Mouse (Mus musculus) ES-E14 (cell line): Measurements from ENCODE around the gene Ndufs8. TPM values are rescaled to one million over a fixed set of nuclear protein-coding genes. Genes with fewer than 3 reads are reported as not detected.

Experiments
- DNase-seq: peaks from one replicate; pipeline ENCODE4 v3.0.0-alpha.2; 2013; ENCODE audit warnings: low read depth, low spot score
- H3K27ac ChIP-seq: 2 replicates; pipeline ENCODE4 v1.5.1; 2012; ENCODE audit warnings: low read depth, mild to moderate bottlenecking, low read length, moderate library complexity, mixed read lengths; ENCODE audit not compliant: poor library complexity, insufficient read depth, severe bottlenecking
- H3K36me3 ChIP-seq: 2 replicates; pipeline ENCODE4 v1.6.1; 2012; ENCODE audit warnings: mild to moderate bottlenecking, low read length, moderate library complexity, mixed read lengths; ENCODE audit not compliant: control insufficient read depth, poor library complexity, insufficient read depth, severe bottlenecking
- H3K4me1 ChIP-seq, 2 experiments: fragments of 150-350 bp in 1 of 2; sonication (generic) in 1 of 2; 2 replicates each; pipeline ENCODE4 v1.6.1; 2012; ENCODE audit warnings: low read length in 2 of 2, mild to moderate bottlenecking in 1 of 2, mixed read lengths in 1 of 2; ENCODE audit not compliant: control insufficient read depth in 2 of 2, insufficient read depth in 2 of 2, poor library complexity in 1 of 2
- H3K4me3 ChIP-seq, 2 experiments: fragments of 150-350 bp in 1 of 2; sonication (generic) in 1 of 2; 2 replicates each; pipeline ENCODE4 v1.5.1; 2012; ENCODE audit warnings: low read length in 2 of 2, low read depth in 1 of 2, mild to moderate bottlenecking in 1 of 2, mixed read lengths in 1 of 2; ENCODE audit not compliant: insufficient read depth in 1 of 2, poor library complexity in 1 of 2, severe bottlenecking in 1 of 2
- H3K9ac ChIP-seq: 2 replicates; pipeline ENCODE4 v1.6.1; 2012; ENCODE audit warnings: low read depth, mild to moderate bottlenecking, low read length, mixed read lengths; ENCODE audit not compliant: poor library complexity, insufficient read depth, severe bottlenecking
- H3K9me3 ChIP-seq: fragments of 150-350 bp; sonication (generic); 2 replicates; pipeline ENCODE4 v1.6.1; 2012; ENCODE audit warnings: low read depth, mild to moderate bottlenecking, low read length; ENCODE audit not compliant: control insufficient read depth, insufficient read depth
- CHD2 ChIP-seq: IDR thresholded peaks from 2 replicates; pipeline ENCODE4 v1.6.1; 2014; ENCODE audit warnings: mild to moderate bottlenecking, low read depth, low read length, inconsistent platforms
- HCFC1 ChIP-seq: IDR thresholded peaks from 2 replicates; pipeline ENCODE4 v1.6.1; 2012; ENCODE audit warnings: low read length, inconsistent platforms, borderline replicate concordance; ENCODE audit not compliant: insufficient read depth
- MAFK ChIP-seq: IDR thresholded peaks from 2 replicates; pipeline ENCODE4 v1.6.1; 2014; ENCODE audit warnings: mild to moderate bottlenecking, low read depth, low read length, inconsistent platforms; ENCODE audit not compliant: insufficient read depth
- ZC3H11A ChIP-seq: IDR thresholded peaks from 2 replicates; pipeline ENCODE4 v1.6.1; 2012; ENCODE audit warnings: low read depth, mild to moderate bottlenecking, inconsistent platforms, low read length, borderline replicate concordance
- ZNF384 ChIP-seq: IDR thresholded peaks from 2 replicates; pipeline ENCODE4 v1.6.1; 2012; ENCODE audit warnings: low read depth, low read length, inconsistent platforms
- in situ Hi-C, 2 experiments: fragments of 600-800 bp; cut with MboI; formaldehyde crosslinking; loops; one replicate each; pipeline ENCODE4 v1.15.1; 2025; ENCODE audit warnings: low sequenced_read_pairs in 2 of 2, inconsistent platforms in 1 of 2; ENCODE audit not compliant: unreplicated experiment in 2 of 2
- total RNA-seq: library from RNA; depleted of rRNA; stranded (reverse); fragments of 300-350 nt; gene quantifications from 2 replicates; pipeline ENCODE4 v1.2.3, GENCODE M21; 2012

Ndufs8 gene
- total RNA-seq, 1 experiment, result 134 TPM

GRCm38 (mm10) chr19:3927989-3928388, 15.4 kb upstream of the Ndufs8 start:
- H3K4me1 ChIP-seq, result peaks cover 2 to 13% of the 10 kb centered on the region in 2 experiments; a peak in 3 of 4 replicates
- no peak overlapping the region for H3K9ac ChIP-seq
- H3K27ac ChIP-seq, result no peak overlapping the region
- in situ Hi-C loops, result no loop called here
- no peaks in the 10 kb centered on the region for H3K36me3 ChIP-seq
- H3K9me3 ChIP-seq, result no peaks in the 10 kb centered on the region
- no peak for TF ChIP-seq ZNF384
- no peak for TF ChIP-seq CHD2
- TF ChIP-seq HCFC1, result no peak
- TF ChIP-seq MAFK, result no peak
- TF ChIP-seq ZC3H11A, result no peak
- H3K4me3 ChIP-seq, result no peak overlapping the region
- no peak for DNase-seq

- Histone ChIP-seq H3K4me1 (peaks cover 2 to 21% of the 10 kb centered on the region in 2 experiments; a peak in 3 of 4 replicates), H3K9me3 (no peaks in the 10 kb centered on the region), H3K27ac (no peak overlapping the region), H3K4me3 (no peak overlapping the region), H3K36me3 (no peaks in the 10 kb centered on the region), H3K9ac (no peak overlapping the region)
- TF ChIP-seq ZNF384, result no peak
- no peak for TF ChIP-seq CHD2
- TF ChIP-seq ZC3H11A, result no peak
- no peak for TF ChIP-seq HCFC1
- DNase-seq, result no peak
- in situ Hi-C loops, result no loop called here
These were observed 14.1 kb upstream of the Ndufs8 start for GRCm38 (mm10) chr19:3926685-3927084.

GRCm38 (mm10) chr19:3926279-3926678, 13.7 kb upstream of the Ndufs8 start:
- H3K4me1 ChIP-seq, result peaks cover 2 to 21% of the 10 kb centered on the region in 2 experiments; a peak in 3 of 4 replicates
- no peak overlapping the region for H3K27ac ChIP-seq
- no peaks in the 10 kb centered on the region for H3K36me3 ChIP-seq
- no peaks in the 10 kb centered on the region for H3K9me3 ChIP-seq
- no peak overlapping the region for H3K4me3 ChIP-seq
- in situ Hi-C loops, result no loop called here
- no peak for DNase-seq
- no peak overlapping the region for H3K9ac ChIP-seq
- TF ChIP-seq ZC3H11A (no peak), CHD2 (no peak), MAFK (no peak), ZNF384 (no peak), HCFC1 (no peak)

- in situ Hi-C loops, result no loop called here
- H3K36me3 ChIP-seq, result no peaks in the 10 kb centered on the region
- no peaks in the 10 kb centered on the region for H3K9me3 ChIP-seq
- H3K4me1 ChIP-seq, result peaks cover 1 to 20% of the 10 kb centered on the region in 2 experiments; a peak in 3 of 4 replicates
- no peak overlapping the region for H3K4me3 ChIP-seq
- DNase-seq, result no peak
- no peak overlapping the region for H3K9ac ChIP-seq
- H3K27ac ChIP-seq, result no peak overlapping the region
- TF ChIP-seq HCFC1 (no peak), ZNF384 (no peak), CHD2 (no peak), MAFK (no peak), ZC3H11A (no peak)
These were observed 13.3 kb upstream of the Ndufs8 start for GRCm38 (mm10) chr19:3925859-3926258.

- in situ Hi-C loops, result no loop called here
These were observed 12.3 kb upstream of the Ndufs8 start for GRCm38 (mm10) chr19:3924868-3925267.

More at GRCm38 (mm10) chr19:3924868-3925267, 12.3 kb upstream of the Ndufs8 start:
- no peak for TF ChIP-seq CHD2
- no peak for TF ChIP-seq ZC3H11A
- Histone ChIP-seq H3K4me3 (no peak overlapping the region), H3K9me3 (no peaks in the 10 kb centered on the region), H3K27ac (no peak overlapping the region), H3K36me3 (no peaks in the 10 kb centered on the region), H3K9ac (no peak overlapping the region), H3K4me1 (peaks cover 0 to 15% of the 10 kb centered on the region in 2 experiments; a peak in 2 of 4 replicates)
- DNase-seq, result no peak
